Mouse (Mus musculus) heart, adult 18-20 months (tissue): ENCODE measurements around the gene Mcfd2. TPM values are rescaled to one million over a fixed set of nuclear protein-coding genes. Genes with fewer than 3 reads are reported as not detected.

ENCODE experiments used
- DNase-seq, 2 experiments: peaks; one replicate each; pipeline ENCODE4 v3.0.0; 2021 to 2022; ENCODE audit warnings: mixed read lengths in 1 of 2
- total RNA-seq, 2 experiments: library from RNA; stranded (reverse); gene quantifications; 2 replicates each; pipeline ENCODE4 v1.2.3; 2021

The Mcfd2 gene
- total RNA-seq, 2 experiments from 2014 or later = 55.6 to 60.2 TPM

- DNase-seq = no peak
These were observed 23.6 kb upstream of the Mcfd2 start for GRCm38 (mm10) chr17:87289367-87289766.

DNA sequence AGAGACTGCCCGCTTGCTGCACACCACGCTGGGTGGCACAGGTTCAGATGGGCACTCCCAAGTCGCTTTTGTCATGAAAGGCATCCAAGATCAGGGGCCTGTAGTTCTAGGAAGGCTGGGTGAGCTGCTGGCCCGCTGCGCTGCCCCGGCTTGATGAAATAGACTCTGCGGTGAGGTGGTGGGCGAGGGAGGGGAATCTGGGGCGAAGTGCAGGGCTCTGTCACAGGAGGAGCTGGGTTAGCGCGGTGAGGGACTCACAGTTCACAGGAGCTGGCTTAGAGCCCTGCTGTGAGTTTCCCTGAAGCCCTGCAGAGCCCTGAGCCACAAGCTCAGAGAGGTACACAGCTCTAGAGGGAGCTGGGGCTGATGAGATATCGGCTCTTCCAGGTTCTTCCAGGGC is 22.4 kb upstream of the Mcfd2 start:
- no peak for DNase-seq

- DNase-seq = no peak
These were observed 21.6 kb upstream of the Mcfd2 start for GRCm38 (mm10) chr17:87287197-87287777.

- no peak for DNase-seq
These were observed 20.9 kb upstream of the Mcfd2 start for GRCm38 (mm10) chr17:87286481-87287143.

- no peak for DNase-seq
These were observed 20.2 kb upstream of the Mcfd2 start for GRCm38 (mm10) chr17:87285731-87286465.

GRCm38 (mm10) chr17:87284482-87285040 is 18.8 kb upstream of the Mcfd2 start:
- no peak for DNase-seq

GRCm38 (mm10) chr17:87283755-87284481 is 18.2 kb upstream of the Mcfd2 start:
- peak; percentile 51 to 65 for DNase-seq

- peak in 1 of 2 experiments; percentile 74 for DNase-seq
These were observed 17.5 kb upstream of the Mcfd2 start for GRCm38 (mm10) chr17:87283055-87283754.

GRCm38 (mm10) chr17:87282706-87283053 is 16.9 kb upstream of the Mcfd2 start, which contains the start of gene Ttc7:
Gene Ttc7 (plus strand): TSS chr17:87282886.
- DNase-seq = peak; percentile 98 to 99

DNA sequence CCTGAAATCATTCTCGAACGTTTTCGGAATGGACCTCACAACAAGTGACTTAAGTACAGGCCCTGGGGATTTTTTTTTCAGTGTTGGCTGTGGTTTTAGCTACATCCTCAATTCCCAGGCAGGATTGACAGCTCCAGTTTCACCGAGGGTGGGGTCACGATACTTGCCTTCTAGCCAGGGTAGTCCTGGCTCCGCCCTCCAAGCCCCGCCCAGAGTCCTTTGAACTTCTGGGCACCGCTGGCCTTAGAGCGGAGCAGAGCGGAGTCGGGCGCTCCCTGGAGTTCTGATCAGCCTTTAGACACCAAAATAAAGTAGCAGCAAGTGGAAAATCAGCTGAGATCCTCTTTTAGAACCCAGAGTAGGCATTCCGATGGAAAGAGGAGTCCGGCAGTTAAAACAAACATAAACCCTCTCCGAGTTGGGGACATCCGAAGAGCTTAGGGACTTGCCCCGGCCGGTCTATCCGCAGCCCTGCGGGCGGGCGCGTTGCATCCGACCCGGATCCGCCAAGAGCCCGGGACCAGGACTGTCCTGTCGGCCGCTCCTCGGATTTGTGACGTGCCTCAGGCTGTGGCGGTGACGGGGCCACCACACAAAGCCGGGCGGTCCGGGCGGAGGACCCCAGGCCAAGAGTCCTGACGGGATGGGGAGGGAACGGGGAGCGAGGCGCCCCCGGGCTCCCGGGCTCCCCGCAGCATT is 16.4 kb upstream of the Mcfd2 start:
- DNase-seq = peak; percentile 98

DNA sequence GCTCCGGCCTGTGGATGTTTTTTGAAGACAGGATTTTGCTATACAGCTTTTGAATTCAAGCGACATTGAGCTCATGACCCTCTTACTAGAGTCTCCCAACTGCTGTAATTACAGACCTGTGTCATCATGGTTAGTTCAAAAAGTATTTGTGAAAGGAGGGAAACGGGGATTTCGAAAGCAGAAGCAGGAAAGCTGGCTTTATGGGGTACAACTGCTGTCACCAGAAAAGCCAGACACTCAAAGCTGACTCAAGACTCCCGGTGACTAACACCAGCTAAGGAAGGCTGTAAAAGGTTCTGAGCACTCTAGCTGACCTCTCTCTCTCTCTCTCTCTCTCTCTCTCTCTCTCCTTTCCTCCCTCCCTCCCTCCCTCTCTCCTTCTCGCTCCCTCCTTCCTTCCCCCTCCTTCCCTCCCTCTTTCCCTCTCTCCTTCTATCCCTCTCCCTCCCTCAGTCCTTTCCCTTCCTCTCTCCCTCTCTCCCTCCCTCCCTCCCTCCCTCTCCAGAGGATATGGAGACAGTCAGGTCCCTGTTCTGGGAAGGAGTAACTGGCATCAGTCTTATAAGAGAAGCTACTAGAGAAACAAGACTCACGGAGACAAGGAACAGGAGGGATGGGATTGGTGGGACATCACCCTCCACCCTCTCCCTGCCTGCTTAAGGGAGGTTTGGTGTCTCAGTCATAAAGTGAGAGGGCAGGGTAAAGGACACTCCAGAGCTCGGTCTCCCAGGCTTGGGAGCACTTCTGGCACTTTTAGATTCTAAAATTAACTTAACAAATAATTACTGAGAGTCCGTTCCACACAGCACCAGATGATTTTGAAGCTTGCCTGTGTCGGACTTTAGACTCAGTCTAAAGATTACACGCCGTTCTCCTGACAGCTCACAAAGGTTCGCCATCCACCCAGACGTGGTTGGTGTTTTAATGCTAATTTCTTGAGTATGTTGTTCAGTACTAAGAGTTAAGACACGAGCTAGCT is 9.9 kb upstream of the Mcfd2 start:
- no peak for DNase-seq

- no peak for DNase-seq
These were observed 3.7 kb upstream of the Mcfd2 start for GRCm38 (mm10) chr17:87269454-87269853.

DNA sequence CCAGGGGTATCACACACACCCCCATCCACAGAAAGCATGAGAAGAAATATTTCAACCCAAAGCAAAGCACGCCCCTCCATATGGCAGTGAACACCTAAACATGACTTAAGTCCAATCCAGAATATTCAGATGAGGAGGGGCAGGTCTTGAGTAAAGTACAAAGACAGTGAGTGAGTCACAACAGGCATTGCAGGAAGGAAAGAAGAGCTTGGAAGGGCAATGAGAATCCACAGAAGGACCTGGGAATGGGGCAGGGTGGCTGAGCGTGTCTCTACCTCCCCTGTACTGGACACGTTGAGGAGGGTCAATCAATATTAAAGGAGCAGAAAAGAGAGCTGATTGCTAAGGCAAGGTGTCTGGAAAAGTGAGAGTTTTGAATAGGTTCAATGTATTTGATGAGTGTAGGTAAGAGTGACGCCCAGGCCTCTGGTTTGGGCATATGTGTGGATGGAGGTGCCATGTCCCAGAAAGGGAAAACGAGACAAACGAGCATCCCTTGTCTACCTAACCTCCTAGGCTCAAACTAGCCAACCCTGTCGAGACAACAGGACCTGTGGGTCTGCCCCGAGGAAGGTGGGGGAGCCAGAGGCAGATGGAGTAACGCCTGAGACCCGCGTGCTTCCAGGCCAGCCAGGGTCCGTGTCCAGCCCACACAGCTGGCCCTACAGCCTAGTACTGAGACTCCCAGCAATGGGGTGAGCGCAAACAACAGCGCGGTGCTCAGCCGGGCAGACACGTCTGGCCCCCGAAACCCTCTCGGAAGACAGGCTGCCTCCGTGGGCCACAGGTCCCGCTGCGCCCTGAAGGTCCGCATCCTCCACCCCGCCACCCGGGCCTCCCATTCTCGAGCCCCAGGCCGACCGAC is 576 bp downstream of the Mcfd2 start:
- DNase-seq = peak in 1 of 2 experiments; percentile 33

- DNase-seq = no peak
These were observed 1.5 kb downstream of the Mcfd2 start for GRCm38 (mm10) chr17:87264054-87264830.

- peak; percentile 54 to 66 for DNase-seq
These were observed 2.3 kb downstream of the Mcfd2 start for GRCm38 (mm10) chr17:87263401-87263800.

DNA sequence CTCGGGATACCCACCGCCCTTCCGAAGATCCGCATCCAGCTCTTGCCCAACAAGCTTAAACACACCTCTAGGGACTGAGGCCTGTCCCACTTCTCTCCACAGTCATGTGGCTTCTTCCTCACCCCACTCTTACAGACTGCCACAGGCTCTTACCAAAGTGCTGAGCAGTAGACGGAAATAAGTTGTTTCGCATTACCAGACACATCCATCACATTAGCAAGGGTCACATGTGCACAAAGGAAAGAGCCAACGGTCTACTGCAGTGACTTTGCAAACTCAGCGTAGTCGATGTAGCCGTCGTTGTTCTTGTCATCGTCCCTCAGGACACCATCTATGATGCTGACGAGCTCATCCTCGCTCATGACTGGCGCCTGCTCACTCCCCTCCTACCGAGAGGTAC is 10.1 kb downstream of the Mcfd2 start:
- no peak for DNase-seq

- no peak for DNase-seq
These were observed 11.4 kb downstream of the Mcfd2 start for GRCm38 (mm10) chr17:87254384-87254783.

DNA sequence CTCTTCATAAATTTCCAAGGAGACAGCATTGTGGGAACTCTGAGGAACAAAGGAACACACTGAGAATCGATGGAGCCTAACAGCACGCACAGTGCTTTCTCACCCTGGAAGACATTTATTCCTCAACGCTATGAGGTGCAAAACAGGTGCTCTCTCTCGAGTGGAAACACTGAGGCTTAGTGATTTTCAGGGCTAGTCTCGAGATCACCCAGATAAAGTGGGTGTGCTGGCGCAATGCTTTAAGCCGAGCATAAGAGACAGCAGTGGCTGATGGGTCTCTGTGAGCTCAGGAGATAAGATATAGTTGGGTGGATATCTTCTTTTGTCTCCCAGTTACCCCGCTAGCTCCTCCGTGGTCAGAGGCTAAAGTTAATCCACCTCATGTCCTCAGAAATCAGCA is 19.6 kb downstream of the Mcfd2 start:
- no peak for DNase-seq
